Mouse (Mus musculus) lung, postnatal 0 days (tissue): ENCODE measurements around the gene Arpc4.

Source experiments
- CTCF ChIP-seq: IDR thresholded peaks from 2 replicates; pipeline ENCODE4 v1.5.1; 2016; ENCODE audit warnings: antibody characterized with exemption, mild to moderate bottlenecking
- EP300 ChIP-seq: IDR thresholded peaks from 2 replicates; pipeline ENCODE4 v1.6.1; 2016; ENCODE audit warnings: antibody characterized with exemption, mild to moderate bottlenecking, control low read depth

- TF ChIP-seq CTCF (no peak), EP300 (no peak)
Observed at GRCm38 (mm10) chr6:113343177-113344092, 34.5 kb upstream of the Arpc4 start, which contains the start of gene Camk1.
